Mouse (Mus musculus) CD4-positive, CD25-positive, alpha-beta regulatory T cell, adult 2 months (primary cell): ENCODE results near the gene Olfr1166.
"Not testable (repeated sequence)": the region's sequence is repeated elsewhere in the genome, so short reads cannot be mapped to it uniquely, and the experiment has no call there.

Experiments used
- DNase-seq: peaks from one replicate; pipeline ENCODE4 v3.0.0-alpha.2; 2012; ENCODE audit warnings: low read depth, low spot score

Gene Olfr1166

DNA sequence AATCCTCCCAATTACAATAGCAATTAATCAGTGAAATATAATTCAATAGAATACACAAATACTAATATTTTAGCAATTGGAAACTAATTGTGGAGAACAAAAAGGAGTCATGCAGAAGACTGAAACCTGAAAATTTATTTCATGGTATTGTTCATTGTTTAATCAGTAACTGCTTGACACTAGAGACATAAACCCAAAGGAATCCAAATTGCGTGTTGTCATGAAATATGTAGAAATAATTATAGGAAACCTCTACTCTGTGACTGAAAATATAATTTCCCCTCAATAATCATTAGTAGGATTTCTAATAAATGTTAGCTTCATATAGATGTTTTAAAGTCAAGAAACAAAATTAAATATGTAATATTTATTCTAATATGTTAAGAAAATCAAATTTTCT lies at the start of gene Olfr1166:
Gene Olfr1166 (minus strand): TSS at position 101 of the 400 bp plus-strand sequence.
- no peak for DNase-seq

DNA sequence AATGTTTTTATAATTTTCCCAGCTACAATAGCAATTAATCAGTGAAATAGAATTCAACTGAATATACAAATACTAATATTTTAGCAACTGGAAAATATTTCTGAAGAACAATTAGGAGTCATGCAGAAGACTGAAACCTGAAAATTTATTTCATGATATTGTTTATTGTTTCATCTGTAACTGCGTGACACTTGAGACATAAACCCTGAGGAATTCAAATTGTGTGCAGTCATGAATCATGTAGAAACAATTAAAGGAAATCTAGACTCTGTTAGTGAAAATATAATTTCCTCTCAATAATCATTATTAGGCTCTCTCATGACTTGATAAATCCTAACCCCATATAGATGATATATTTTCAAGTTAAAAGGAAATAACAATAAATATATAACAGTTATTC lies 27.0 kb upstream of the Olfr1166 start, which contains the start of gene Olfr1167:
Gene Olfr1167 (minus strand): TSS at position 101 of the 400 bp plus-strand sequence.
- not testable (repeated sequence) for DNase-seq

DNA sequence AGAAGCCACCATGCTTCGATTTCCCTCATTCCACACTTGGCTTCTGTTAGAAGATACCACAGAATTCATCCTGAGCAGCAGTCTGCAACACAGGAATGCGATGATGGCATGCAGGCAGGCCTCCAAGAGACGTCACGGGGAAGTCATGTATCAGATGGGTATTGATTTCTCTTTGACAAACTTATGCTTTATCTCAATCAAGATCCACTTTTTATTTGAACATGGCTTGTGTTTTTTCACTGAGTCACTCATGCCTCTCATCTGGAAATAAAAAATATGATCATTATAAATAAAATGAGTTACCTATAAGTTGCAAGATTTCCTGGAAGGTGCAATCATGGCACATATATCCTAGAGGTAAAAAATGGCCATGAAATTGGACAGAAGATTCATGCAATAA lies 34.2 kb downstream of the Olfr1166 start, which contains the start of gene Olfr1164:
Gene Olfr1164 (minus strand): TSS at position 101 of the 400 bp plus-strand sequence.
- no peak for DNase-seq
